Mouse (Mus musculus): ENCODE measurements around the gene Noxo1. TPM values are rescaled to one million over a fixed set of nuclear protein-coding genes. Genes with fewer than 3 reads are reported as not detected.

The Noxo1 gene
- polyA plus RNA-seq (2014; fragmentation: Nextera tagmentation; extraction: Ambion mirVana), result 0.97 and 1.5 TPM in 2 replicates

GRCm38 (mm10) chr17:24696011-24696697, at the start of gene Noxo1, which contains the start of gene Gfer:
Gene Noxo1, plus strand, starts transcription at chr17:24696234.
Gene Gfer, minus strand, starts transcription at chr17:24696156.
- Histone ChIP-seq H3K27me3 (ENCODE audit: control insufficient read depth, insufficient read depth, low read length) (no peaks in the 10 kb centered on the region; the same call in 1 of the 2 replicates), H3K9ac (ENCODE audit: low read length) (peak within 1 kb of the TSS; percentile 91), H3K4me3 (ENCODE audit: low read depth, low read length) (peak within 1 kb of the TSS; percentile 89), H3K4me1 (ENCODE audit: control insufficient read depth, insufficient read depth, low read length) (peaks cover 10% of the 10 kb centered on the region), H3K4me2 (peak within 1 kb of the TSS; percentile 83), H3K27ac (ENCODE audit: low read depth, low read length) (peak within 1 kb of the TSS; percentile 59), H3K9me3 (ENCODE audit: control insufficient read depth, low read length) (no peaks in the 10 kb centered on the region), H3K36me3 (ENCODE audit: control insufficient read depth, insufficient read depth, low read length) (peaks cover 2% of the 10 kb centered on the region; the same call in 1 of the 2 replicates)
- DNase-seq (ENCODE audit: low spot score, missing footprints) (peak; percentile 98), ATAC-seq (ENCODE audit: low FRiP score) (peak; percentile 93)
- under 1% methylated on average over 60 of the region's 76 CpGs for whole genome bisulfite sequencing

DNA sequence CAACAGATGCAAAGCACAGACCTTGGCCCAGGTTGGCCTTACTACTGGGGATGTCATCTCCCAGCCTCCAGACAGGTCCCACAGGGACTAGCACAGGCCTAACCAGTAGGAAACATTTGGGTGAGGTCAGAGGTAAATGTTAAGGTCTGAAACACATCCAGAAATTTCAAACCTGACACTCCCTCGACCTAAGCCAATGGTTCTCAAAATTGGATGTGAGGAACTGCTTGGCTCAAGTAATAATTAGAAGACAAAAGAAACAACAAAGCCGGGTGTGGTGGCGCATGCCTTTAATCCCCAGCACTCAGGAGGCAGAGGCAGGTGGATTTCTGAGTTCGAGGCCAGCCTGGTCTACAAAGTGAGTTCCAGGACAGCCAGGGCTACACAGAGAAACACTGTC, 49.7 kb upstream of the Noxo1 start:
- Histone ChIP-seq H3K4me2 (no peak overlapping the region), H3K36me3 (ENCODE audit: control insufficient read depth, insufficient read depth, low read length) (no peaks in the 10 kb centered on the region), H3K27me3 (ENCODE audit: control insufficient read depth, insufficient read depth, low read length) (peaks cover 10% of the 10 kb centered on the region; the same call in 1 of the 2 replicates), H3K4me1 (ENCODE audit: control insufficient read depth, insufficient read depth, low read length) (peaks cover 9% of the 10 kb centered on the region), H3K4me3 (ENCODE audit: low read depth, low read length) (no peak overlapping the region), H3K27ac (ENCODE audit: low read depth, low read length) (no peak overlapping the region), H3K9ac (ENCODE audit: low read length) (no peak overlapping the region), H3K9me3 (ENCODE audit: control insufficient read depth, low read length) (no peaks in the 10 kb centered on the region)
- 87% methylated on average over 4 of the region's 4 CpGs for WGBS
- ATAC-seq (ENCODE audit: low FRiP score) (no peak), DNase-seq (ENCODE audit: low spot score, missing footprints) (no peak)

DNA sequence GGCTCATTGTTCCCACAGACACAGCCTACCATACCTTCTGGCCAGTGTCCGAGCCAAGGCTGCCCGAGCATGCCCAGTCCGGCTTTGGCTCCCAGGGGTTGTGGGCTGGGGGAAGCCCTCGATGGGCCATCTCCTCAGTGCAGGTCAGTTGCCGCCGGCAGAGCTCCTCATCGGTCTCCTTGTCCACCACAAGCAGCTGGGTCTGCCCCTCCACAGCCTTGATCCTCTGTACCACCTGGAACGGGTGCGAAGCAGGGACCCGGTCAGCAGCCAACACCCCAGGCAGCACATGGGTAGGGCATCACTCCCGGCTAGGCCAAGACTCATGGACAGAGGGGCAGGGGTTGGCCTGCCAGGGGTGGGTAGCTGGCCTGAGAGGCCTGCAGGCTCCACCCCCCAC, 48.5 kb upstream of the Noxo1 start:
- no peak for ATAC-seq (ENCODE audit: low FRiP score)
- Histone ChIP-seq H3K4me2 (no peak overlapping the region), H3K27ac (ENCODE audit: low read depth, low read length) (no peak overlapping the region), H3K36me3 (ENCODE audit: control insufficient read depth, insufficient read depth, low read length) (no peaks in the 10 kb centered on the region), H3K9me3 (ENCODE audit: control insufficient read depth, low read length) (no peaks in the 10 kb centered on the region), H3K4me1 (ENCODE audit: control insufficient read depth, insufficient read depth, low read length) (peaks cover 9% of the 10 kb centered on the region), H3K27me3 (ENCODE audit: control insufficient read depth, insufficient read depth, low read length) (peaks cover 10% of the 10 kb centered on the region; the same call in 1 of the 2 replicates), H3K4me3 (ENCODE audit: low read depth, low read length) (no peak overlapping the region), H3K9ac (ENCODE audit: low read length) (no peak overlapping the region)
- WGBS, result 84% methylated on average over 11 of the region's 11 CpGs
- no peak for DNase-seq (ENCODE audit: low spot score, missing footprints)

- peaks cover 10% of the 10 kb centered on the region; the same call in 1 of the 2 replicates for H3K27me3 ChIP-seq (ENCODE audit: control insufficient read depth, insufficient read depth, low read length)
- peaks cover 9% of the 10 kb centered on the region for H3K4me1 ChIP-seq (ENCODE audit: control insufficient read depth, insufficient read depth, low read length)
- no peak overlapping the region for H3K9ac ChIP-seq (ENCODE audit: low read length)
- H3K27ac ChIP-seq (ENCODE audit: low read depth, low read length), result no peak overlapping the region
- no peak for ATAC-seq (ENCODE audit: low FRiP score)
- H3K4me3 ChIP-seq (ENCODE audit: low read depth, low read length), result peak overlapping the region; percentile 47
- no peak for DNase-seq (ENCODE audit: low spot score, missing footprints)
- no peak overlapping the region for H3K4me2 ChIP-seq
- WGBS, result 73% methylated on average over 10 of the region's 10 CpGs
- H3K9me3 ChIP-seq (ENCODE audit: control insufficient read depth, low read length), result no peaks in the 10 kb centered on the region
- H3K36me3 ChIP-seq (ENCODE audit: control insufficient read depth, insufficient read depth, low read length), result no peaks in the 10 kb centered on the region
These were observed 47.2 kb upstream of the Noxo1 start for GRCm38 (mm10) chr17:24648731-24649377.

DNA sequence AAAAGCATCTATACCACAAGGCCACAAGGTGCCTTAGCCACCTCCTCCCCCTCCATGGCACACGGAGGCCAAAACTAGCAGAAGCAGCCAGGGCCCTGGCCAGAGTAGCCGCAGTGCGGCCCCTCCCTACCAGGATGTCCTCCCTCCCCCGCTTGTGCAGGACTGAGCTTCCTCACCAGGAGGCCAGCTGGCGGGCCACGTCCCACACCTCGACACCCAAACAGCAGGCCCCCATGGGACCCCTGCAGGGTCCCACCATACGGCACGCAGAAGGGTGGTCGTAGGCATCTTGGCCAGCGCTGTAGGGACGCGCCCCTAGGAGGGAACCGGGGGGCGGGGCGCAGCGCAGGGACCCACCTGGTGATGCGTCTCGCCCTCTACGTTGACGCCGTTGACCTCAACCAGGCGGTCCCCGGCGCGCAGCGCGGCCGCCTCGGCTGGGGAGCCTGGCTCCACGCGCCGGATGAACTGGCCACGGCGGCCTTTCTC, 46.4 kb upstream of the Noxo1 start:
- H3K4me3 ChIP-seq (ENCODE audit: low read depth, low read length), result peak overlapping the region; percentile 47
- DNase-seq (ENCODE audit: low spot score, missing footprints), result no peak
- H3K36me3 ChIP-seq (ENCODE audit: control insufficient read depth, insufficient read depth, low read length), result no peaks in the 10 kb centered on the region
- ATAC-seq (ENCODE audit: low FRiP score), result peak; percentile 60
- H3K27ac ChIP-seq (ENCODE audit: low read depth, low read length), result no peak overlapping the region
- H3K27me3 ChIP-seq (ENCODE audit: control insufficient read depth, insufficient read depth, low read length), result peaks cover 10% of the 10 kb centered on the region; the same call in 1 of the 2 replicates
- H3K4me2 ChIP-seq, result peak overlapping the region; percentile 98
- H3K9me3 ChIP-seq (ENCODE audit: control insufficient read depth, low read length), result no peaks in the 10 kb centered on the region
- peak overlapping the region; percentile 70 for H3K9ac ChIP-seq (ENCODE audit: low read length)
- WGBS, result 2% methylated on average over 34 of the region's 35 CpGs
- H3K4me1 ChIP-seq (ENCODE audit: control insufficient read depth, insufficient read depth, low read length), result peaks cover 9% of the 10 kb centered on the region

DNA sequence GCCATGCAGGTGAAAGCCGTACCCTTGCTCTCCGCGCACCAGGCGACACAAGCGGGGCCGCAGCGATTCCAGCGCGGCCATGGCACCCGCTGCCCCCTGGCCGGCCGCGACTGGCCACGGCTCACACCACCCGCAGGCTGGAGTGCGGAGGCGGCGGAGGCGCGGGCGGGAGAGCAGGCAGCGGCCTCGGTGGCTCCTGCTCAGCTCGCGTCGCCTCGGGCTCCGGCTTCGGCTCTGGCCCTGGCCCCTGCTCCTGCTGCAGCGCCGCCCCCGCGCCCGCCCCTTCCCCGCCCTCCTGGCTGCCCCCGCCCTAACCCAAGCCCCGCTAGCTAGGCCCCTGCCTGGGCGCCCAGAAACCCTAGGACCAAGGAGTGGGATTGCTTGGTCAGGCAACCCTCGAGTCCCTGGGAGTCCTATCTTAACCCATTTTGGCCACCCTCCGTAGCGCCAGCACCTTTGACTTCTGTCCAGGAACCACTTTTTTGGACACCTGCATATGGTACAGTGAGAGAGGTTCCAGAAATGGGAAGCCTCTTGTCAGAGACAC, 45.9 kb upstream of the Noxo1 start, which contains the start of gene Slc9a3r2:
TSS of gene Slc9a3r2 (minus strand) at position 258 of the 547 bp plus-strand sequence.
- 1% methylated on average over 38 of the region's 41 CpGs for WGBS
- H3K9ac ChIP-seq (ENCODE audit: low read length), result peak within 1 kb of the TSS; percentile 70
- ATAC-seq (ENCODE audit: low FRiP score) (peak; percentile 51), DNase-seq (ENCODE audit: low spot score, missing footprints) (peak; percentile 93)
- peaks cover 9% of the 10 kb centered on the region for H3K4me1 ChIP-seq (ENCODE audit: control insufficient read depth, insufficient read depth, low read length)
- H3K36me3 ChIP-seq (ENCODE audit: control insufficient read depth, insufficient read depth, low read length), result no peaks in the 10 kb centered on the region
- peaks cover 10% of the 10 kb centered on the region; the same call in 1 of the 2 replicates for H3K27me3 ChIP-seq (ENCODE audit: control insufficient read depth, insufficient read depth, low read length)
- H3K4me2 ChIP-seq, result peak within 1 kb of the TSS; percentile 98
- no peaks in the 10 kb centered on the region for H3K9me3 ChIP-seq (ENCODE audit: control insufficient read depth, low read length)
- no peak within 1 kb of the TSS for H3K27ac ChIP-seq (ENCODE audit: low read depth, low read length)
- H3K4me3 ChIP-seq (ENCODE audit: low read depth, low read length), result peak within 1 kb of the TSS; percentile 47

DNA sequence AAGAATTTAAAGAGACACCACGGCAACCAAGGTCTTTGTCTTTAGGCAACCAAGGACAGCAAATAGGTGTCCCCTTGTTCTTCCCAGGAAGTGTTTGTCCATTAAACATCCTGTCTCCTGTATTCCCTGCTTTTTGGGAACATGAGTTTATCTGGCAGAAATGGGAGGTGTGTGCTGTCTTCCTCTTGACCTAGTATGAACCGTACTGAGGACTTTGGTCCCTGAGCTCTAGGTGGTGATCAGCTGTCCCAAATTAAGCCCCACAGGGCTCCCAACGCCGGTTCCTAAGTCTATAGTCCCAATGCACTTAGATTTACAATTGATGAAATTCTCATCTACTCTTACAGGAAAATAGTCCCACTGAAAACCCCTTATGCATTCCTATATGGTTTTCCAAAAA, 45.3 kb upstream of the Noxo1 start:
- no peak overlapping the region for H3K4me2 ChIP-seq
- H3K4me3 ChIP-seq (ENCODE audit: low read depth, low read length), result no peak overlapping the region

GRCm38 (mm10) chr17:24651835-24652234, 44.2 kb upstream of the Noxo1 start:
- Histone ChIP-seq H3K27ac (ENCODE audit: low read depth, low read length) (no peak overlapping the region), H3K36me3 (ENCODE audit: control insufficient read depth, insufficient read depth, low read length) (no peaks in the 10 kb centered on the region), H3K9me3 (ENCODE audit: control insufficient read depth, low read length) (no peaks in the 10 kb centered on the region), H3K4me2 (no peak overlapping the region), H3K9ac (ENCODE audit: low read length) (no peak overlapping the region), H3K4me1 (ENCODE audit: control insufficient read depth, insufficient read depth, low read length) (peaks cover 9% of the 10 kb centered on the region), H3K27me3 (ENCODE audit: control insufficient read depth, insufficient read depth, low read length) (peaks cover 12% of the 10 kb centered on the region), H3K4me3 (ENCODE audit: low read depth, low read length) (no peak overlapping the region)
- 76% methylated on average over 3 of the region's 3 CpGs for WGBS
- peak; percentile 62 for DNase-seq (ENCODE audit: low spot score, missing footprints)
- ATAC-seq (ENCODE audit: low FRiP score), result no peak

More for the DNA sequence above, 45.3 kb upstream of the Noxo1 start:
- Histone ChIP-seq H3K4me1 (ENCODE audit: control insufficient read depth, insufficient read depth, low read length) (peaks cover 9% of the 10 kb centered on the region), H3K27me3 (ENCODE audit: control insufficient read depth, insufficient read depth, low read length) (peaks cover 10% of the 10 kb centered on the region; the same call in 1 of the 2 replicates), H3K9me3 (ENCODE audit: control insufficient read depth, low read length) (no peaks in the 10 kb centered on the region), H3K9ac (ENCODE audit: low read length) (no peak overlapping the region), H3K36me3 (ENCODE audit: control insufficient read depth, insufficient read depth, low read length) (no peaks in the 10 kb centered on the region), H3K27ac (ENCODE audit: low read depth, low read length) (no peak overlapping the region)
- 73% methylated on average over 4 of the region's 4 CpGs for WGBS
- ATAC-seq (ENCODE audit: low FRiP score), result no peak
- peak; percentile 83 for DNase-seq (ENCODE audit: low spot score, missing footprints)
